Comparison of ENCODE assay signal across 9 mouse cellular contexts in genomic region chr11:22000316-22001076, GRCm38 (mm10). TPM values are rescaled to one million over a fixed set of nuclear protein-coding genes. Genes with fewer than 3 reads are reported as not detected.
DNase-seq lines count a peak whose midpoint lies in the region; ATAC-seq and TF ChIP-seq lines count a peak whose summit lies in the region.
"Had no signal": no experiment of that assay in that cellular context is flagged by ENCODE, and none has a peak within 500 bp of the region (broad histone marks: within the 10 kb centered on the region; RNA-seq: fewer than 3 reads in every experiment).

No protein-coding gene starts in this region.

- peaks cover 74% of the 10 kb centered on the region for H3K4me1 ChIP-seq in E14TG2a.4 (replicated peaks; ENCODE audit: low read depth, low read length)
- peaks cover 2% of the 10 kb centered on the region; the same call in 1 of the 2 replicates for H3K4me1 ChIP-seq in embryonic fibroblast, embryonic 13.5 days (ENCODE audit: control insufficient read depth, insufficient read depth, low read length)
- H3K4me1 ChIP-seq in kidney, embryonic 15.5 days = peaks cover 64% of the 10 kb centered on the region
- peaks cover 4% of the 10 kb centered on the region; the same call in 1 of the 2 replicates for H3K4me1 ChIP-seq in midbrain, postnatal 0 days (ENCODE audit: insufficient read depth, low read length)

- peak overlapping the region; percentile 82 for H3K4me3 ChIP-seq in E14TG2a.4 (replicated peaks; ENCODE audit: low read length)
- peak overlapping the region; percentile 45; the same call in 1 of the 2 replicates for H3K4me3 ChIP-seq in embryonic fibroblast, embryonic 13.5 days (ENCODE audit: insufficient read depth, low read length)
- peak overlapping the region; percentile 49 for H3K4me3 ChIP-seq in kidney, embryonic 15.5 days (replicated peaks)
- peak overlapping the region; percentile 43 for H3K4me3 ChIP-seq in midbrain, postnatal 0 days (ENCODE audit: low read depth, low read length)

- TF ChIP-seq CTCF in E14TG2a.4 (conservative IDR thresholded peaks at IDR 0.05; ENCODE audit: low read length) = no peak
- no peak for TF ChIP-seq CTCF in embryonic fibroblast, embryonic 13.5 days (IDR thresholded peaks at IDR 0.05; ENCODE audit: borderline replicate concordance, insufficient read depth, low read length)
- TF ChIP-seq CTCF in midbrain, postnatal 0 days (IDR thresholded peaks at IDR 0.05) = no peak

- peak overlapping the region; percentile 92 for H3K4me2 ChIP-seq in kidney, embryonic 15.5 days
- peak overlapping the region; percentile 64 for H3K4me2 ChIP-seq in midbrain, postnatal 0 days (ENCODE audit: low read depth, low read length, poor library complexity, severe bottlenecking)

- ATAC-seq in kidney, embryonic 15.5 days (replicated peaks; ENCODE audit: low FRiP score) = no peak
- ATAC-seq in midbrain, postnatal 0 days (ENCODE audit: low FRiP score) = no peak

- H3K9me3 ChIP-seq in E14TG2a.4 (ENCODE audit: low read length) = no peaks in the 10 kb centered on the region
- no peaks in the 10 kb centered on the region for H3K9me3 ChIP-seq in kidney, embryonic 15.5 days (replicated peaks)
- H3K9me3 ChIP-seq in midbrain, postnatal 0 days (ENCODE audit: low read length) = no peaks in the 10 kb centered on the region

- peaks cover 95% of the 10 kb centered on the region for H3K27me3 ChIP-seq in E14TG2a.4 (ENCODE audit: insufficient read depth, low read length)
- H3K27me3 ChIP-seq in kidney, embryonic 15.5 days = peaks cover 97% of the 10 kb centered on the region
- peaks cover 34% of the 10 kb centered on the region for H3K27me3 ChIP-seq in midbrain, postnatal 0 days (ENCODE audit: insufficient read depth, low read length)
- H3K27me3 ChIP-seq: CH12.LX had no signal

- DNase-seq in gastrocnemius, postnatal 14 days = peak; percentile 5
- no peak for DNase-seq in gastrocnemius, postnatal 25 days
- no peak for DNase-seq in midbrain, postnatal 0 days (ENCODE audit: low spot score)
- DNase-seq in frontal cortex, adult 2 months (ENCODE audit: extremely low spot score in 1 of 2, low spot score in 1 of 2) = no peak
- no peak for DNase-seq in right cerebral cortex, adult 18-20 months

- intact Hi-C loops in gastrocnemius, postnatal 14 days (cut with DNase I; ENCODE audit: low total_unique reads) = no loop called here

- H3K27ac ChIP-seq in embryonic fibroblast, embryonic 13.5 days (ENCODE audit: insufficient read depth, low read length) = no peak overlapping the region
- H3K27ac ChIP-seq in kidney, embryonic 15.5 days = no peak overlapping the region
- H3K27ac ChIP-seq in midbrain, postnatal 0 days (ENCODE audit: low read depth, low read length) = no peak overlapping the region

- H3K9ac ChIP-seq in kidney, embryonic 15.5 days = 0 out of 2 replicates have a peak overlapping the region, but pooled peaks have one; percentile 23
- peak overlapping the region; percentile 51; the same call in 1 of the 2 replicates for H3K9ac ChIP-seq in midbrain, postnatal 0 days (replicated peaks; ENCODE audit: low read length, poor library complexity, severe bottlenecking)

- 4% methylated on average over 48 of the region's 48 CpGs for WGBS in kidney, embryonic 15.5 days
- 9% methylated on average over 46 of the region's 48 CpGs for WGBS in midbrain, postnatal 0 days

- TF ChIP-seq POLR2A in embryonic fibroblast, embryonic 13.5 days (IDR thresholded peaks at IDR 0.05; ENCODE audit: low read depth, low read length) = no peak

- H3K36me3 ChIP-seq in E14TG2a.4 (ENCODE audit: insufficient read depth, low read length) = no peaks in the 10 kb centered on the region
- no peaks in the 10 kb centered on the region for H3K36me3 ChIP-seq in kidney, embryonic 15.5 days
- no peaks in the 10 kb centered on the region for H3K36me3 ChIP-seq in midbrain, postnatal 0 days (ENCODE audit: insufficient read depth, low read length)

RNA-seq across cellular contexts. Expression of gene Otx1, which starts 2.2 kb away (rescaled TPM):
- total RNA-seq in gastrocnemius, postnatal 14 days (2021) = not detected
- not detected for total RNA-seq in gastrocnemius, postnatal 25 days (2021)
- 0.43 TPM in 1 of 2 replicates, not detected in the other for polyA plus RNA-seq in embryonic fibroblast, embryonic 13.5 days (2011; ENCODE audit: insufficient read length, low read depth, missing spikeins)
- 0.14 TPM in 1 of 2 replicates, not detected in the other for polyA plus RNA-seq in kidney, embryonic 15.5 days (2015; fragmentation: Nextera tagmentation; extraction: Ambion mirVana)
- 5.5 and 6.5 TPM in 2 replicates for total RNA-seq in midbrain, postnatal 0 days (2014; rRNA removed)
- polyA plus RNA-seq in midbrain, postnatal 0 days (2015; fragmentation: Nextera tagmentation; extraction: Ambion mirVana) = 7.6 and 8.1 TPM in 2 replicates
- 3.5 and 3.7 TPM in 2 replicates for polyA plus RNA-seq in frontal cortex, adult 2 months (2012; rRNA removed)
- total RNA-seq: CH12.LX had no signal
